Mouse (Mus musculus): Measurements from ENCODE around the gene Ssrp1.

Gene Ssrp1

DNA sequence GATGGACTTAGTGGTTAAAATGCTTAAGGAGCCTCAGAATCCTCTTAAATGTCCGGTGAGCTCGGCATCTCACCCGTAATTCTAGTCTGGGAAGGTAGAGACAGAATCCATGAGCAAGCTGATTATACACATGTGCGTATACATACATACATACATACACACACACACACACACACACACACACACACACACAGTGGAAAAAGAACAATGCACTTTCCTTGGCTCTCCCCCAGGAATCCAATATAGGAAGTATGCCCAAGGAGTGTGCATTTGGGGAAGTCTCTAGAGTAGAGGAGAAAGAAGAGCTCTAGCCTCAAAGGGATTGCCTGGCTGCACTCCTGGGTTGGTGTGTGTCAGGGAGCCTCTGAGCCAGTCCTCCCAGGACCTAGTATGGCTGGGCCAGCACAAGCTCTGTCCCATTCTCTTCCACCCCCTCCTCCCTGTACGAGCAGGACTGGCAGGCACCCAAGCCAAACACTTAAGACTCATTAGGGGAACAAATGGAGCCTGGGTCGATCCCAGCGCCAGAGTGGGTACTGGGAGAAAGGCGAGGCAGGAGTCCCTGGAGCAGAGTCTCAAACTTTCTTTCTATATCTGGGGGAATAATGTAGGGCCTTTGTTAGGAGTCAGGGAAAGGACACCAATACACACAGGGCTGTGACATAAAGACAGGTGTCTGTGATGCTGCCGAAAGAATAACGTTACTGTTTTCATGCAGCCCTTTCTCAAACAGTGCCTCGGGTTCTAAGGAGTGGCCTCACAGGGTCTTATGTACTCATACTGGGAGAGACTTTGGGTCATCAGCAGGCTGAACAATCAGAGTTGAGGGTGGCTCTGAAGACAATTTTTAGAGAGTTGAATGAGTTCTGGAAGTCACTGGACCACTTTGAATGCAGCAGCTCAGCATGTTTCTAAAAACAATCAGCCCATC is 51.9 kb downstream of the Ssrp1 start:
- no peak for DNase-seq

DNA sequence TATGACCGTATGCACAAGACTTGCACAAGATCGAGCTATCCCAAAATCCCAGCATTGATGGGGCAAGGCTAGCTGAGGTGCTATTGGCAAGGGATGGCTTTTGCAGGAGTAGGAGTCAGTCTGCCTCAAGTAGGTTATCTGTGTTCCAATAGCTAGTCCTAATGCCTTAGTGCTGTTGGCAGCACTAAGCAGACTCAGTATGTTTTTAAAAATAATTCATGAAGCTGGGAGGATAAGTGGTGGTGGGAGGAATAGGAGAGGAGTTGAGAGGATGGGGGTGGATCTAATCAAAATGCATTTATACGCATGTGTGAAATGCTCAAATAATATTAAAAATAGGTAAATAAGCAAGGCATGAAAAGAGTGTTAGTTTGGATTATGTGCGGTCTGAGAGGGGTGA is 54.3 kb downstream of the Ssrp1 start:
- DNase-seq = no peak

DNA sequence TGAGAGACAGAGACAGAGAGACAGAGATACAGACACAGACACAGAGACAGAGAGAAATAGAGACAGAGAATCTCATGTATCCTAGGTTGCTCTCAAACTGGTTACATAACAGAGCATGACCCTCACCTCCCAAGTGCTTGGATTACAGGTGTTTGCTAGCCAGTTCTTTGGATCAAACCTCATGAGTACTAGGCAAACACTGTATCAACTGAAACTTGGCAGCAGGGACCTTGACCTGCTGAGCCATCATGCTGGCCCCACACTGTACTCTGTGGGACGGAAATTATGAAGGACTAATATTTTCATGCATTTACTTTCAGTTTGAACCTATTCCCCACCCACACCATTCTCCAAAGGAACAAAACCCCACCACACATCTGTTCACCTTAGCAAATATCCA is 56.3 kb downstream of the Ssrp1 start:
- DNase-seq = no peak

DNA sequence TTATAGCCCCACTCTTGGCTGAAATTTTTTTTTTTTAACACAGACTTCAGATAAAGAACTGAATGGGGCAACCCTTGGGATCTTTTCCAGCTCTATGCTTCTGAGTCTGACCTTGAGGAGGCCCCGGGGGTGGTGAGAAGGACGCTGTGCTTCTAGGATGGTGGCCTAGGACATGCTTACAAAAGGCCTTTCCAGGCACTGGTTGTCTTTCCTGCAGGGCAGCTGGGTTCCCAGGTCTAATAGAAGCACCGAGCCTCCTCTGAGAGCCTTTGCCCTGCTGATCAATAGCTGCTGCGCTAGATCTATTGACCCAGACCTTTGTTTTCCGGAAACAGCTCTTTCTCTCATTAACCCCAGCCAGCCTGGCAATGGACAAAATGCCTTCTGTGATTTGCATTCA is 58.9 kb downstream of the Ssrp1 start:
- no peak for DNase-seq
